Mouse (Mus musculus): ENCODE data around the gene Kif19a. TPM values are rescaled to one million over a fixed set of nuclear protein-coding genes. Genes with fewer than 3 reads are reported as not detected.

The Kif19a gene
- polyA plus RNA-seq, 1 experiment, result 3.8 TPM

- WGBS, result 73% methylated on average over 9 of the region's 9 CpGs
- TF ChIP-seq CTCF (IDR thresholded peaks at IDR 0.05; ENCODE audit: extremely low read depth, insufficient read depth, insufficient read length, insufficient replicate concordance), result no peak
- TF ChIP-seq POLR2A (IDR thresholded peaks at IDR 0.05; ENCODE audit: low read depth, low read length), result no peak
- H3K27me3 ChIP-seq (ENCODE audit: control insufficient read depth, insufficient read depth, low read length), result peaks cover 17% of the 10 kb centered on the region
- no peak overlapping the region for H3K27ac ChIP-seq (ENCODE audit: insufficient read depth, low read length)
- H3K36me3 ChIP-seq (ENCODE audit: control insufficient read depth, insufficient read depth, low read length), result no peaks in the 10 kb centered on the region
- no peak for DNase-seq (ENCODE audit: low read depth in 1 of 2, low spot score in 2 of 2)
- peaks cover 21% of the 10 kb centered on the region for H3K4me1 ChIP-seq (ENCODE audit: control insufficient read depth, insufficient read depth, insufficient read length)
- H3K4me3 ChIP-seq (ENCODE audit: extremely low read depth, insufficient read depth, insufficient read length), result no peak overlapping the region
These were observed 24.5 kb downstream of the Kif19a start for GRCm38 (mm10) chr11:114789716-114790115.

GRCm38 (mm10) chr11:114790171-114790570 lies 25.0 kb downstream of the Kif19a start:
- DNase-seq (ENCODE audit: low read depth in 1 of 2, low spot score in 2 of 2), result no peak
- Histone ChIP-seq H3K36me3 (ENCODE audit: control insufficient read depth, insufficient read depth, low read length) (no peaks in the 10 kb centered on the region), H3K4me3 (ENCODE audit: extremely low read depth, insufficient read depth, insufficient read length) (no peak overlapping the region), H3K4me1 (ENCODE audit: control insufficient read depth, insufficient read depth, insufficient read length) (peaks cover 21% of the 10 kb centered on the region), H3K27me3 (ENCODE audit: control insufficient read depth, insufficient read depth, low read length) (peaks cover 16% of the 10 kb centered on the region), H3K27ac (ENCODE audit: insufficient read depth, low read length) (no peak overlapping the region)
- TF ChIP-seq POLR2A (IDR thresholded peaks at IDR 0.05; ENCODE audit: low read depth, low read length) (no peak), CTCF (IDR thresholded peaks at IDR 0.05; ENCODE audit: extremely low read depth, insufficient read depth, insufficient read length, insufficient replicate concordance) (no peak)
- WGBS, result 73% methylated on average over 12 of the region's 12 CpGs

- WGBS, result 36% methylated on average over 4 of the region's 4 CpGs
- H3K27me3 ChIP-seq (ENCODE audit: control insufficient read depth, insufficient read depth, low read length), result peaks cover 14% of the 10 kb centered on the region
- H3K4me1 ChIP-seq (ENCODE audit: control insufficient read depth, insufficient read depth, insufficient read length), result peaks cover 21% of the 10 kb centered on the region
- no peak for DNase-seq (ENCODE audit: low read depth in 1 of 2, low spot score in 2 of 2)
- no peak overlapping the region for H3K4me3 ChIP-seq (ENCODE audit: extremely low read depth, insufficient read depth, insufficient read length)
- TF ChIP-seq POLR2A (IDR thresholded peaks at IDR 0.05; ENCODE audit: low read depth, low read length) (no peak), CTCF (IDR thresholded peaks at IDR 0.05; ENCODE audit: extremely low read depth, insufficient read depth, insufficient read length, insufficient replicate concordance) (peak; percentile 6; the same call in 1 of the 2 replicates)
- H3K27ac ChIP-seq (ENCODE audit: insufficient read depth, low read length), result no peak overlapping the region
- H3K36me3 ChIP-seq (ENCODE audit: control insufficient read depth, insufficient read depth, low read length), result no peaks in the 10 kb centered on the region
These were observed 25.7 kb downstream of the Kif19a start for GRCm38 (mm10) chr11:114790841-114791240.

GRCm38 (mm10) chr11:114791351-114791889 lies 26.2 kb downstream of the Kif19a start:
- H3K4me3 ChIP-seq (ENCODE audit: extremely low read depth, insufficient read depth, insufficient read length), result peak overlapping the region; percentile 32; the same call in 1 of the 2 replicates
- WGBS, result 6% methylated on average over 50 of the region's 50 CpGs
- peaks cover 10% of the 10 kb centered on the region for H3K27me3 ChIP-seq (ENCODE audit: control insufficient read depth, insufficient read depth, low read length)

GRCm38 (mm10) chr11:114791891-114792411 lies 26.8 kb downstream of the Kif19a start:
- Histone ChIP-seq H3K4me1 (ENCODE audit: control insufficient read depth, insufficient read depth, insufficient read length) (peaks cover 17% of the 10 kb centered on the region), H3K27ac (ENCODE audit: insufficient read depth, low read length) (no peak overlapping the region), H3K27me3 (ENCODE audit: control insufficient read depth, insufficient read depth, low read length) (peaks cover 10% of the 10 kb centered on the region), H3K4me3 (ENCODE audit: extremely low read depth, insufficient read depth, insufficient read length) (peak overlapping the region; percentile 32; the same call in 1 of the 2 replicates), H3K36me3 (ENCODE audit: control insufficient read depth, insufficient read depth, low read length) (no peaks in the 10 kb centered on the region)
- under 1% methylated on average over 59 of the region's 59 CpGs for WGBS
- DNase-seq (ENCODE audit: low read depth in 1 of 2, low spot score in 2 of 2), result no peak
- TF ChIP-seq POLR2A (IDR thresholded peaks at IDR 0.05; ENCODE audit: low read depth, low read length), result no peak
- TF ChIP-seq CTCF (IDR thresholded peaks at IDR 0.05; ENCODE audit: extremely low read depth, insufficient read depth, insufficient read length, insufficient replicate concordance), result no peak

More at GRCm38 (mm10) chr11:114791351-114791889, 26.2 kb downstream of the Kif19a start:
- Histone ChIP-seq H3K4me1 (ENCODE audit: control insufficient read depth, insufficient read depth, insufficient read length) (peaks cover 18% of the 10 kb centered on the region), H3K27ac (ENCODE audit: insufficient read depth, low read length) (no peak overlapping the region), H3K36me3 (ENCODE audit: control insufficient read depth, insufficient read depth, low read length) (no peaks in the 10 kb centered on the region)
- no peak for DNase-seq (ENCODE audit: low read depth in 1 of 2, low spot score in 2 of 2)
- no peak for TF ChIP-seq CTCF (IDR thresholded peaks at IDR 0.05; ENCODE audit: extremely low read depth, insufficient read depth, insufficient read length, insufficient replicate concordance)
- no peak for TF ChIP-seq POLR2A (IDR thresholded peaks at IDR 0.05; ENCODE audit: low read depth, low read length)

GRCm38 (mm10) chr11:114792931-114793494 lies 27.8 kb downstream of the Kif19a start:
- Histone ChIP-seq H3K27me3 (ENCODE audit: control insufficient read depth, insufficient read depth, low read length) (peaks cover 10% of the 10 kb centered on the region), H3K27ac (ENCODE audit: insufficient read depth, low read length) (no peak overlapping the region), H3K4me1 (ENCODE audit: control insufficient read depth, insufficient read depth, insufficient read length) (peaks cover 17% of the 10 kb centered on the region), H3K4me3 (ENCODE audit: extremely low read depth, insufficient read depth, insufficient read length) (no peak overlapping the region), H3K36me3 (ENCODE audit: control insufficient read depth, insufficient read depth, low read length) (no peaks in the 10 kb centered on the region)
- no peak for DNase-seq (ENCODE audit: low read depth in 1 of 2, low spot score in 2 of 2)
- TF ChIP-seq POLR2A (IDR thresholded peaks at IDR 0.05; ENCODE audit: low read depth, low read length), result no peak
- WGBS, result 43% methylated on average over 5 of the region's 5 CpGs
